Mouse (Mus musculus): Measurements from ENCODE around the gene Catsperd.

GRCm38 (mm10) chr17:56668384-56669144, 40.6 kb downstream of the Catsperd start:
- TF ChIP-seq CTCF (IDR thresholded peaks at IDR 0.05; ENCODE audit: control insufficient read depth, insufficient read depth, low read length) (peak; percentile 89), POLR2A (IDR thresholded peaks at IDR 0.05; ENCODE audit: borderline replicate concordance, control insufficient read depth, low read depth, low read length) (no peak)
